Mouse (Mus musculus) liver, adult 2 months (tissue): ENCODE results near the gene Gm13040. TPM values are rescaled to one million over a fixed set of nuclear protein-coding genes. Genes with fewer than 3 reads are reported as not detected.
"Not testable (repeated sequence)": the region's sequence is repeated elsewhere in the genome, so short reads cannot be mapped to it uniquely, and the experiment has no call there.

ENCODE experiments used
- DNase-seq: peaks from one replicate; pipeline ENCODE4 v3.0.0-alpha.2; 2011; ENCODE audit warnings: low read depth, low spot score; ENCODE audit errors: extremely low read depth
- H3K27ac ChIP-seq: fragments of 200-500 bp; replicated peaks from 2 replicates; pipeline ENCODE4 v1.5.1; 2012; ENCODE audit warnings: low read depth, mild to moderate bottlenecking, control low read depth, inconsistent platforms, low read length; ENCODE audit not compliant: insufficient read depth
- H3K27me3 ChIP-seq: fragments of 200-500 bp; 2 replicates; pipeline ENCODE4 v1.6.1; 2012; ENCODE audit warnings: mild to moderate bottlenecking, moderate library complexity, low read length, inconsistent platforms; ENCODE audit not compliant: control insufficient read depth, insufficient read depth
- H3K36me3 ChIP-seq: fragments of 200-500 bp; 2 replicates; pipeline ENCODE4 v1.6.1; 2012; ENCODE audit warnings: low read length, inconsistent platforms; ENCODE audit not compliant: control insufficient read depth, insufficient read depth
- H3K4me1 ChIP-seq: fragments of 200-500 bp; 2 replicates; pipeline ENCODE4 v1.6.1; 2011; ENCODE audit warnings: low read length; ENCODE audit not compliant: control insufficient read depth, insufficient read depth
- H3K4me3 ChIP-seq: fragments of 200-500 bp; 2 replicates; pipeline ENCODE4 v1.5.1; 2011; ENCODE audit warnings: low read depth, mild to moderate bottlenecking, control low read depth, low read length, moderate library complexity; ENCODE audit not compliant: insufficient read depth
- H3K79me2 ChIP-seq: fragments of 200-500 bp; 2 replicates; pipeline ENCODE4 v1.6.1; 2012; ENCODE audit warnings: inconsistent platforms, mild to moderate bottlenecking, low read length, moderate library complexity; ENCODE audit not compliant: control insufficient read depth, insufficient read depth
- H3K9ac ChIP-seq: fragments of 200-500 bp; 2 replicates; pipeline ENCODE4 v1.6.1; 2012; ENCODE audit warnings: low read depth, mild to moderate bottlenecking, control low read depth, inconsistent platforms, low read length
- CTCF ChIP-seq: fragments of 200-500 bp; IDR thresholded peaks from 2 replicates; pipeline ENCODE4 v1.5.1; 2011; ENCODE audit warnings: low read depth, low read length, control low read depth
- POLR2A ChIP-seq: fragments of 200-500 bp; IDR thresholded peaks from 2 replicates; pipeline ENCODE4 v1.6.1; 2011; ENCODE audit warnings: low read length, control low read depth; ENCODE audit not compliant: insufficient read depth; ENCODE audit errors: extremely low read depth
- WGBS: fragments of 180-500 bp; shearing (Covaris S2); methylation state at CpG from one replicate; pipeline ENCODE4 v1.1.7; 2018; 5-methylcytosine and 5-hydroxymethylcytosine counted together
- polyA plus RNA-seq: library from polyadenylated mRNA; depleted of rRNA; stranded (reverse); fragments of >200 nt; gene quantifications from 2 replicates; pipeline ENCODE4 v1.2.3, GENCODE M21; 2012; rRNA removed
- total RNA-seq: library from RNA; depleted of rRNA; stranded (reverse); fragments of >200 nt; gene quantifications from 2 replicates; pipeline ENCODE4 v1.2.3, GENCODE M21; 2014; rRNA removed

Gene Gm13040
- total RNA-seq (not detected in 2 replicates), polyA plus RNA-seq (not detected in 2 replicates)

DNA sequence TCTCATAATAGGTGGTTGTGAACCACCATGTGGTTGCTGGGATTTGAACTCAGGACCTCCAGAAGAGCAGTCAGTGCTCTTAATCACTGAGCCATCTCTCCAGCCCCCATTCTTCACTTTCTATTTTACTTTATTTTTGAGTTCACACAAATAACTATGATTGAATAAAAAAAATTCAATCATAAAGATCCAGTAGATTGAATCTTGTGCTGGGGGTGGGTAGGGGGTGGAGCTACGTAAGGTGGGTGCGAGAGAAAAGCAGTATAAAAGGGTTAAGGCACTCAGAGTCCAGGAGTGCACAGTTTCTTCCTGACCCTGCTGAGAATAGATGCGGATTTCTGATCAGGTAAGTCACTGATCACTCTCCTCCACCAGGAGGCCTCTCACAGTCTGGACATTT lies at the start of gene Gm13040:
Gene Gm13040, plus strand, starts transcription at position 301 of the 400 bp plus-strand sequence.
- H3K27ac ChIP-seq, H3K79me2 ChIP-seq, H3K9ac ChIP-seq, H3K36me3 ChIP-seq, DNase-seq, H3K4me3 ChIP-seq, H3K4me1 ChIP-seq, H3K27me3 ChIP-seq: not testable (repeated sequence)
- no CpG with 5 or more reads among the region's 3 CpGs for WGBS

DNA sequence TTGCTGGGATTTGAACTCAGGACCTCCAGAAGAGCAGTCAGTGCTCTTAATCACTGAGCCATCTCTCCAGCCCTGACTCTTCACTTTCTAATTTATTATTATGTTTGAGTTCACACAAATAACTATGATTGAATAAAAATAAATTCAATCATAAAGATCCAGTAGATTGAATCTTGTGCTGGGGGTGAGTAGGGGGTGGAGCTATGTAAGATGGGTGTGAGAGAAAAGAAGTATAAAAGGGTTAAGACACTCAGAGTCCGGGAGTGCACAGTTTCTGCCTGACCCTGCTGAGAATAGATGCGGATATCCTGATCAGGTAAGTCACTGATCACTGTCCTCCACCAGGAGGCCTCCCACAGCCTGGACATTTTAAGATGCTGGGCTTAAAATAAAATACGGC lies 24.7 kb upstream of the Gm13040 start, which contains the start of gene Gm13043:
Gene Gm13043, plus strand, starts transcription at position 301 of the 400 bp plus-strand sequence.
- Histone ChIP-seq H3K4me1 (no peaks in the 10 kb centered on the region), H3K27me3 (no peaks in the 10 kb centered on the region), H3K36me3 (no peaks in the 10 kb centered on the region), H3K4me3 (no peak within 1 kb of the TSS), H3K27ac (no peak within 1 kb of the TSS), H3K79me2 (no peaks in the 10 kb centered on the region), H3K9ac (no peak within 1 kb of the TSS)
- WGBS, result 87% methylated on average over 3 of the region's 3 CpGs
- TF ChIP-seq CTCF (no peak), POLR2A (no peak)
- no peak for DNase-seq

DNA sequence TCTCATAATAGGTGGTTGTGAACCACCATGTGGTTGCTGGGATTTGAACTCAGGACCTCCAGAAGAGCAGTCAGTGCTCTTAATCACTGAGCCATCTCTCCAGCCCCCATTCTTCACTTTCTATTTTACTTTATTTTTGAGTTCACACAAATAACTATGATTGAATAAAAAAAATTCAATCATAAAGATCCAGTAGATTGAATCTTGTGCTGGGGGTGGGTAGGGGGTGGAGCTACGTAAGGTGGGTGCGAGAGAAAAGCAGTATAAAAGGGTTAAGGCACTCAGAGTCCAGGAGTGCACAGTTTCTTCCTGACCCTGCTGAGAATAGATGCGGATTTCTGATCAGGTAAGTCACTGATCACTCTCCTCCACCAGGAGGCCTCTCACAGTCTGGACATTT lies 15.6 kb downstream of the Gm13040 start, which contains the start of the genes BC080695 and Gm13057:
Gene BC080695, plus strand, starts transcription at position 301 of the 400 bp plus-strand sequence.
Gene Gm13057, plus strand, starts transcription at position 310 of the 400 bp plus-strand sequence.
- not testable (repeated sequence) for H3K9ac ChIP-seq, H3K27ac ChIP-seq, H3K27me3 ChIP-seq, H3K4me1 ChIP-seq, H3K4me3 ChIP-seq, H3K36me3 ChIP-seq, H3K79me2 ChIP-seq, DNase-seq
- no CpG with 5 or more reads among the region's 3 CpGs for WGBS

Other genes with a start within 250 kb of the Gm13040 start
- 0.40 TPM in 1 of 2 replicates, not detected in the other for gene Pdpn, start 236.4 kb upstream of the Gm13040 start, total RNA-seq
- 0.17 and 0.39 TPM in 2 replicates for gene Pdpn, start 236.4 kb upstream of the Gm13040 start, polyA plus RNA-seq
- not detected in 2 replicates for gene Lrrc38, start 186.2 kb upstream of the Gm13040 start, total RNA-seq
- gene Lrrc38, start 186.2 kb upstream of the Gm13040 start, polyA plus RNA-seq, result not detected in 2 replicates
- not detected in 2 replicates for gene Pramel1, start 141.5 kb upstream of the Gm13040 start, total RNA-seq
- gene Pramel1, start 141.5 kb upstream of the Gm13040 start, polyA plus RNA-seq, result not detected in 2 replicates
- gene Pramef8, start 123.5 kb upstream of the Gm13040 start, total RNA-seq, result 5.2 and 7.8 TPM in 2 replicates
- gene Pramef8, start 123.5 kb upstream of the Gm13040 start, polyA plus RNA-seq, result 2.1 and 2.3 TPM in 2 replicates
- gene Oog4, start 85.6 kb upstream of the Gm13040 start, total RNA-seq, result not detected in 2 replicates
- gene Oog4, start 85.6 kb upstream of the Gm13040 start, polyA plus RNA-seq, result not detected in 2 replicates
- not detected in 2 replicates for gene Gm13043, start 24.6 kb upstream of the Gm13040 start, total RNA-seq
- not detected in 2 replicates for gene Gm13043, start 24.6 kb upstream of the Gm13040 start, polyA plus RNA-seq
- gene BC080695, start 15.7 kb downstream of the Gm13040 start, total RNA-seq, result not detected in 2 replicates
- not detected in 2 replicates for gene BC080695, start 15.7 kb downstream of the Gm13040 start, polyA plus RNA-seq
- not detected in 2 replicates for gene Gm13057, start 15.8 kb downstream of the Gm13040 start, total RNA-seq
- not detected in 2 replicates for gene Gm13057, start 15.8 kb downstream of the Gm13040 start, polyA plus RNA-seq
- not detected in 2 replicates for gene Gm13083, start 79.0 kb downstream of the Gm13040 start, total RNA-seq
- not detected in 2 replicates for gene Gm13083, start 79.0 kb downstream of the Gm13040 start, polyA plus RNA-seq
- not detected in 2 replicates for gene Gm13088, start 121.3 kb downstream of the Gm13040 start, total RNA-seq
- not detected in 2 replicates for gene Gm13088, start 121.3 kb downstream of the Gm13040 start, polyA plus RNA-seq
- not detected in 2 replicates for gene Gm13089, start 166.8 kb downstream of the Gm13040 start, total RNA-seq
- not detected in 2 replicates for gene Gm13089, start 166.8 kb downstream of the Gm13040 start, polyA plus RNA-seq
- gene Gm13078, start 183.5 kb downstream of the Gm13040 start, total RNA-seq, result not detected in 2 replicates
- gene Gm13078, start 183.5 kb downstream of the Gm13040 start, polyA plus RNA-seq, result not detected in 2 replicates